Mouse (Mus musculus) hindbrain, embryonic 10.5 days (tissue): ENCODE data around the gene Bhlhe40. TPM values are rescaled to one million over a fixed set of nuclear protein-coding genes. Genes with fewer than 3 reads are reported as not detected.

Source experiments
- DNase-seq: peaks from one replicate; pipeline ENCODE4 v3.0.0-alpha.2; 2017; ENCODE audit warnings: low spot score
- H3K27ac ChIP-seq: fragments of 300-500 bp; sonication (generic); 2 replicates; pipeline ENCODE4 v1.5.1; 2016; ENCODE audit warnings: mild to moderate bottlenecking, moderate library complexity
- H3K27me3 ChIP-seq: fragments of 300-500 bp; sonication (generic); 2 replicates; pipeline ENCODE4 v1.6.1; 2016; ENCODE audit warnings: mild to moderate bottlenecking; ENCODE audit not compliant: poor library complexity, insufficient read depth, severe bottlenecking
- H3K36me3 ChIP-seq: fragments of 300-500 bp; sonication (generic); 2 replicates; pipeline ENCODE4 v1.6.1; 2016; ENCODE audit warnings: mild to moderate bottlenecking, moderate library complexity
- H3K4me1 ChIP-seq: fragments of 300-500 bp; sonication (generic); replicated peaks from 2 replicates; pipeline ENCODE4 v1.6.1; 2016; ENCODE audit warnings: mild to moderate bottlenecking
- H3K4me3 ChIP-seq: fragments of 300-500 bp; sonication (generic); 2 replicates; pipeline ENCODE4 v1.5.1; 2016; ENCODE audit warnings: mild to moderate bottlenecking, moderate library complexity
- H3K9me3 ChIP-seq: fragments of 300-500 bp; sonication (generic); 2 replicates; pipeline ENCODE4 v1.6.1; 2016; ENCODE audit warnings: mild to moderate bottlenecking, moderate library complexity
- WGBS: fragments of 180-500 bp; shearing (Covaris S2); methylation state at CpG from one replicate; pipeline ENCODE4 v1.1.7; 2016; 5-methylcytosine and 5-hydroxymethylcytosine counted together
- polyA plus RNA-seq: library from polyadenylated mRNA; unstranded; fragments of >200 nt; fragmentation: Nextera tagmentation; extraction: Ambion mirVana; gene quantifications from 2 replicates; pipeline ENCODE4 v1.2.1, GENCODE M21; 2016

The Bhlhe40 gene
- polyA plus RNA-seq, 1 experiment from 2014 or later: 1.7 TPM

DNA sequence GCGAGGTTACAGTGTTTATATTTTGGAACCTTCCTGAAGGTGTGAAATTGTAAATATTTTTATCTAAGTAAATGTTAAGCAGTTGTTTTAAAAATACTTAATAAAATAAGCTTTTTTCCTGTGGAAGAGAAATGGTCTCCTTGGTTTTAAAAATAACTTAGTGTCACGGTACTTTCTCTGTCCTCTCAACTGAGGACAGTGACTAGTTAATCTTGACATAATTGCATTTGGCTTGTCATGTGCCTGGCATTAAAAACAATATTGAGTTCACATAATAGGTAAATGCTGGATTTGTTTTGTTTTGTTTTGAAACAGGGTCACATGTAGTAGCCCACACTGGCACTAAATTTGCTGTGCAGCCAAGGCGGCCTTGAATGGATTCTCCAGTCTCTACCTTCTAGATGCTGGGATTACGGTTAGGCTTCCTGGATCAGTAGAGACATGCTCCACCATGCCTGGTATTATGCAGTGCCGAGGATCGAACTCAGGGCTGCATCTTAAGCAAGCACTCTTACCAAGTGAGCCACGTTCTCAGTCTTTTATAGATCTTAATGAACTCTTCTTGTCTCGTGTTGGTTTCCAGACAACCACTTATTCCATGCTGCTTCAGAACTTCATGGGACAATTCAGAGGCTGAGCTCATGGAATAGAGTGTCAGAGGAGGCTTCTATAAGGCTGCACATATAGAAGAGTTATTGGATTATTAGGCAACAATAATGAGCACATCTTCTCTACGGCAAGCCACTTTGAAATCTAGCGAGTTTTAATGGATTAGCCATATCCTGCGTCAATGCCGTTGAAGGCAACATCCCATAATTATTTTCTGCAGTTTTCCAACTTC lies 6.4 kb downstream of the Bhlhe40 start:
- Histone ChIP-seq H3K9me3 (no peaks in the 10 kb centered on the region), H3K4me1 (peaks cover 16% of the 10 kb centered on the region), H3K36me3 (peaks cover 5% of the 10 kb centered on the region; the same call in 1 of the 2 replicates), H3K4me3 (no peak overlapping the region), H3K27me3 (peaks cover 77% of the 10 kb centered on the region), H3K27ac (no peak overlapping the region)
- 87% methylated on average over 12 of the region's 12 CpGs for WGBS
- no peak for DNase-seq

DNA sequence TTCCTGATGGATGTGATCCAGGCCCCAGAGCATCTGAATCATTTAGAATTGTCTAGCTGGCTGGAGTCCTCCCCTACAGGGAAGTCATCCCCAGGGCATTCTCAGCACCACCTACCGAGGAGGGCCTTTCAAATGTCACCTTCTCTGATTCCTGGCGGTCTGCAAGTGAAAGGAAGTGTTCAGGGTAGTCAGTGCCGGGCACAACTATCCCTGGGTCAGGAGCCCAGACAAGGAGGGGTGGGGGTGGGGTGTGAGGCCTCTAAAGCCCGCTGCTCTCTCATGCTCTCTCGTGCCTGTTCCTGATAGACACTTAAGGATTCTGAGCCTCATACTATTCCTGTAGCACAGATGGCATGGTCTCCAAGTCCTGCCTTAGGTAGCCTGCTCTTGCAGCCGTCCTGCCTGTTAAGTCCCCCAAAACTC lies 7.2 kb downstream of the Bhlhe40 start:
- H3K4me3 ChIP-seq: peak overlapping the region; percentile 49; the same call in 1 of the 2 replicates
- H3K27ac ChIP-seq: peak overlapping the region; percentile 86
- peak; percentile 31 for DNase-seq
- no peaks in the 10 kb centered on the region for H3K9me3 ChIP-seq
- H3K4me1 ChIP-seq: peaks cover 16% of the 10 kb centered on the region
- peaks cover 5% of the 10 kb centered on the region; the same call in 1 of the 2 replicates for H3K36me3 ChIP-seq
- 15% methylated on average over 6 of the region's 6 CpGs for WGBS
- H3K27me3 ChIP-seq: peaks cover 69% of the 10 kb centered on the region

DNA sequence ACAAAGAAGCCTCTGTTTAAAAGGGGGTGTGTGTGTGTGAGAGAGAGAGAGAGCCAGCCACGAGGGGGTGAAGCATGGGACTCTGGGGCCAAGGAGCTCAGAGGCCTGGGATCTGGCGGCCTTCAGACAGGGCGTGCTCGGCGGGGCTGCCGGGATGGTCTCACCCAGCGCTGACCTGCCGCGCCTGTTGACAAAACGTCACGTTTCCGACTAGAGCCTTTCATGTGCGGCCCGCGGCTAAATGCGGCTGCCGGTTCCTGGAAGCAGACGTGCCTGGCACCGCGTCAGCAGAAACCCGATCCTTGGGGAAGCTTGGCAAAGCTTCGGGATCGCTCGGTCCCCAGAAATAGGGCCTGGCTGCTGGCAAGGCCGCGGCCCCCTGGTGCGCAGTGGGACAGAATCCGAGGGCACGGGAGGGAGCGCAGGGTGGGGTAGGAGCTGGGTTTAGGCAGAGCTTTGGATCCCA lies 7.9 kb downstream of the Bhlhe40 start:
- Histone ChIP-seq H3K27ac (peak overlapping the region; percentile 86), H3K27me3 (peaks cover 62% of the 10 kb centered on the region), H3K9me3 (no peaks in the 10 kb centered on the region), H3K4me1 (peaks cover 16% of the 10 kb centered on the region), H3K4me3 (peak overlapping the region; percentile 49), H3K36me3 (peaks cover 5% of the 10 kb centered on the region; the same call in 1 of the 2 replicates)
- WGBS: under 1% methylated on average over 30 of the region's 30 CpGs
- DNase-seq: peak; percentile 78

- Histone ChIP-seq H3K27ac (no peak overlapping the region), H3K9me3 (no peaks in the 10 kb centered on the region), H3K4me3 (no peak overlapping the region), H3K4me1 (peaks cover 16% of the 10 kb centered on the region), H3K27me3 (peaks cover 45% of the 10 kb centered on the region), H3K36me3 (no peaks in the 10 kb centered on the region; the same call in 1 of the 2 replicates)
- DNase-seq: no peak
- WGBS: 83% methylated on average over 3 of the region's 3 CpGs
Observed at GRCm38 (mm10) chr6:108670276-108670675, 9.8 kb downstream of the Bhlhe40 start.

- H3K36me3 ChIP-seq: no peaks in the 10 kb centered on the region; the same call in 1 of the 2 replicates
- H3K4me1 ChIP-seq: peaks cover 16% of the 10 kb centered on the region
- no peak overlapping the region for H3K4me3 ChIP-seq
- peaks cover 39% of the 10 kb centered on the region for H3K27me3 ChIP-seq
- no peaks in the 10 kb centered on the region for H3K9me3 ChIP-seq
- 72% methylated on average over 3 of the region's 3 CpGs for WGBS
- no peak overlapping the region for H3K27ac ChIP-seq
- DNase-seq: no peak
Observed at GRCm38 (mm10) chr6:108670821-108671220, 10.4 kb downstream of the Bhlhe40 start.

DNA sequence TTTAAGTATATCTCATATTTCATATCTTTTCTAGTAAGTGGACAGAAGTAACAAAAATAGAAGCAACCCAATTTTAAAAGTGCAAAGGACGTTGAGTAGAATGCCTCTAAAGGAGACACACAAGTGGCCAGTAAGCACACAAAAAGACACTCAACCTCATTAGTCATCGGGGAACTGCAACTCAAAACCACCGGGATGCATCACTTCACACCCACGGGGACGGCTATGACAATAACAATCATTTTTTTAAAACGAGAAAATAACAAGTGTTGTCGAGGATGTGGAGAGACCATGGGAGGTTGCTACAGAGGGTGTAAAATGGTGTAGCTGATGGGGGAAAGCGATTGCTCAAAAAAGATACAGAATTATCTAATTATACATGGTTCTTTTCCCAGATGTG lies 11.7 kb downstream of the Bhlhe40 start:
- DNase-seq: no peak
- H3K27ac ChIP-seq: no peak overlapping the region
- H3K9me3 ChIP-seq: no peaks in the 10 kb centered on the region
- H3K4me3 ChIP-seq: no peak overlapping the region
- peaks cover 16% of the 10 kb centered on the region for H3K4me1 ChIP-seq
- peaks cover 32% of the 10 kb centered on the region for H3K27me3 ChIP-seq
- 88% methylated on average over 8 of the region's 8 CpGs for WGBS
- no peaks in the 10 kb centered on the region for H3K36me3 ChIP-seq

GRCm38 (mm10) chr6:108674221-108674620 lies 13.8 kb downstream of the Bhlhe40 start:
- Histone ChIP-seq H3K27me3 (peaks cover 16% of the 10 kb centered on the region), H3K36me3 (no peaks in the 10 kb centered on the region), H3K4me3 (no peak overlapping the region), H3K4me1 (peaks cover 11% of the 10 kb centered on the region; the same call in 1 of the 2 replicates), H3K9me3 (no peaks in the 10 kb centered on the region), H3K27ac (no peak overlapping the region)
- WGBS: 89% methylated on average over 2 of the region's 2 CpGs
- DNase-seq: no peak

DNA sequence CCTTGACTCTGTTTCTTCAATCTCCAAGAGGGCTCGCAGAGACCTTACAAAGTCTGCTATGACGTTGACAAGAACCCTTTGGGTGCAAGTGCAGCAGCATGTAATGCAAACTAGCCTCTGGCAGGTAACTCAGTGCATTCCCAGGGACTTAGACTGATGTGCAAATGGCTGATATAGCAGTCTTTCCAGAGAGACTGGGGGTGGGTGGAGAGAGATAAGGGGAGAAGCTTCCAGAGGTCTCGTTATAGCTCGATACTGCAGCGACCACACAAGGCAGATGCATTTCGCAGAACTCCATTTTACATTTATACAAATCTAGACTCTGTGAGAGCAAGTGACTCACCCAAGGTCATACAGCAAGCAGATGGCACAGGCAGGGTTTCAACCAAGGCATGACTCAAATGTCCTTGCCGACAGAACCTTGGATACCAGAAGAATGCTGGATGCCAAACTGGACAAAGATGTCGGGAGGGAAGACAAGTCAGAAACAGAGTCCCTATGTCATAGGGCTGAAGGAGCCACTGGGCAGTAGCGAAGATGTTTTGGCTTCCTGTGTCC lies 16.4 kb downstream of the Bhlhe40 start:
- DNase-seq: no peak
- Histone ChIP-seq H3K27me3 (no peaks in the 10 kb centered on the region), H3K4me3 (no peak overlapping the region), H3K27ac (no peak overlapping the region), H3K9me3 (no peaks in the 10 kb centered on the region), H3K4me1 (peaks cover 11% of the 10 kb centered on the region; the same call in 1 of the 2 replicates), H3K36me3 (no peaks in the 10 kb centered on the region)
- 89% methylated on average over 9 of the region's 9 CpGs for WGBS

GRCm38 (mm10) chr6:108677697-108678096 lies 17.3 kb downstream of the Bhlhe40 start:
- 92% methylated on average over 4 of the region's 4 CpGs for WGBS

GRCm38 (mm10) chr6:108678227-108678626 lies 17.8 kb downstream of the Bhlhe40 start:
- Histone ChIP-seq H3K36me3 (no peaks in the 10 kb centered on the region), H3K9me3 (no peaks in the 10 kb centered on the region), H3K4me1 (peaks cover 11% of the 10 kb centered on the region; the same call in 1 of the 2 replicates), H3K4me3 (no peak overlapping the region), H3K27me3 (no peaks in the 10 kb centered on the region), H3K27ac (no peak overlapping the region)
- 71% methylated on average over 5 of the region's 5 CpGs for WGBS
- no peak for DNase-seq

More at GRCm38 (mm10) chr6:108677697-108678096, 17.3 kb downstream of the Bhlhe40 start:
- Histone ChIP-seq H3K27ac (no peak overlapping the region), H3K4me3 (no peak overlapping the region), H3K27me3 (no peaks in the 10 kb centered on the region), H3K4me1 (peaks cover 11% of the 10 kb centered on the region; the same call in 1 of the 2 replicates), H3K36me3 (no peaks in the 10 kb centered on the region), H3K9me3 (no peaks in the 10 kb centered on the region)
- DNase-seq: no peak

DNA sequence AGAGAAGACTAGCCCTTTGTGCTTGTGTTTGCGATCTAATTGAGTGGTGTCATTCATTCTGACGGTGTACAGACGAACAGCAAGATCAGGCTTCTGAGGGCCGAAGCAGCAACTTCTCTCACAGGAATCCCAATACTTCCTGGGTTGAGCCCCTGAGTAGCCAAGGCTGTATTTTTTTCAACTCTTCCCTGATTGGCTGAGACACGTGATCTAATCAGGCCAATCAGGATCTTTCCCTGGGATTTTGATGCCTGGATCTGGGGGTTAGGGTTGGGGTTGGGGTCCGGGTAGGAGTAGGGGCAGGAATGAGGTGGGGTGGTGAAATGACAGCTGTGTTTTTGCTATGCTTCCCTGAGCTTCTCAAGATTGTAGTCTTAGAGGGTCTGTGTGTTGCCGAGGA lies 20.1 kb downstream of the Bhlhe40 start:
- Histone ChIP-seq H3K27me3 (no peaks in the 10 kb centered on the region), H3K4me1 (peaks cover 11% of the 10 kb centered on the region; the same call in 1 of the 2 replicates), H3K9me3 (no peaks in the 10 kb centered on the region), H3K36me3 (no peaks in the 10 kb centered on the region), H3K27ac (no peak overlapping the region), H3K4me3 (no peak overlapping the region)
- 81% methylated on average over 7 of the region's 7 CpGs for WGBS
- DNase-seq: no peak

- 89% methylated on average over 4 of the region's 4 CpGs for WGBS
Observed at GRCm38 (mm10) chr6:108681084-108681483, 20.7 kb downstream of the Bhlhe40 start.

GRCm38 (mm10) chr6:108683140-108683539 lies 22.7 kb downstream of the Bhlhe40 start:
- no peak overlapping the region for H3K4me3 ChIP-seq
- no peak overlapping the region for H3K27ac ChIP-seq
- H3K9me3 ChIP-seq: no peaks in the 10 kb centered on the region
- H3K27me3 ChIP-seq: no peaks in the 10 kb centered on the region
- no peaks in the 10 kb centered on the region for H3K36me3 ChIP-seq
- peaks cover 5% of the 10 kb centered on the region; the same call in 1 of the 2 replicates for H3K4me1 ChIP-seq
- WGBS: 84% methylated on average over 1 of the region's 1 CpGs
- no peak for DNase-seq

More at GRCm38 (mm10) chr6:108681084-108681483, 20.7 kb downstream of the Bhlhe40 start:
- no peaks in the 10 kb centered on the region for H3K9me3 ChIP-seq
- no peak overlapping the region for H3K27ac ChIP-seq
- H3K4me1 ChIP-seq: peaks cover 11% of the 10 kb centered on the region; the same call in 1 of the 2 replicates
- no peaks in the 10 kb centered on the region for H3K36me3 ChIP-seq
- H3K27me3 ChIP-seq: no peaks in the 10 kb centered on the region
- DNase-seq: no peak
- H3K4me3 ChIP-seq: no peak overlapping the region
